Mouse (Mus musculus): Measurements from ENCODE around the gene Slk.

- TF ChIP-seq POLR2A (IDR thresholded peaks at IDR 0.05; ENCODE audit: extremely low read depth, insufficient read depth, low read length), result no peak
- TF ChIP-seq CTCF (IDR thresholded peaks at IDR 0.05; ENCODE audit: extremely low read depth, insufficient read depth, low read length), result no peak
These were observed 71.6 kb downstream of the Slk start for GRCm38 (mm10) chr19:47651160-47651480.
